Mouse (Mus musculus): ENCODE measurements around the gene 4931417E11Rik. TPM values are rescaled to one million over a fixed set of nuclear protein-coding genes. Genes with fewer than 3 reads are reported as not detected.

4931417E11Rik gene
- polyA plus RNA-seq, 1 experiment from 2014 or later: not detected

- Histone ChIP-seq H3K4me3 (ENCODE audit: low read depth, low read length) (no peak overlapping the region), H3K27ac (ENCODE audit: low read length) (no peak overlapping the region), H3K9me3 (ENCODE audit: control insufficient read depth, low read depth, low read length) (no peaks in the 10 kb centered on the region), H3K27me3 (ENCODE audit: control insufficient read depth, insufficient read depth, low read length) (no peaks in the 10 kb centered on the region), H3K4me1 (ENCODE audit: control insufficient read depth, insufficient read depth, low read length) (no peaks in the 10 kb centered on the region), H3K4me2 (replicated peaks; ENCODE audit: low read depth, low read length) (no peak overlapping the region), H3K36me3 (ENCODE audit: control insufficient read depth, insufficient read depth, low read length) (no peaks in the 10 kb centered on the region), H3K9ac (replicated peaks; ENCODE audit: low read depth, low read length) (no peak overlapping the region)
- WGBS: 32% methylated on average over 3 of the region's 3 CpGs
- ATAC-seq (ENCODE audit: insufficient number of reproducible peaks, insufficient read depth, low FRiP score, low read depth): no peak
Observed at GRCm38 (mm10) chr6:73433912-73434311, 35.6 kb downstream of the 4931417E11Rik start.

- no peak overlapping the region for H3K9ac ChIP-seq (replicated peaks; ENCODE audit: low read depth, low read length)
- H3K4me2 ChIP-seq (replicated peaks; ENCODE audit: low read depth, low read length): no peak overlapping the region
- H3K4me3 ChIP-seq (ENCODE audit: low read depth, low read length): no peak overlapping the region
- 27% methylated on average over 14 of the region's 14 CpGs for WGBS
- no peak for ATAC-seq (ENCODE audit: insufficient number of reproducible peaks, insufficient read depth, low FRiP score, low read depth)
- no peaks in the 10 kb centered on the region for H3K27me3 ChIP-seq (ENCODE audit: control insufficient read depth, insufficient read depth, low read length)
- no peaks in the 10 kb centered on the region for H3K36me3 ChIP-seq (ENCODE audit: control insufficient read depth, insufficient read depth, low read length)
- no peaks in the 10 kb centered on the region for H3K4me1 ChIP-seq (ENCODE audit: control insufficient read depth, insufficient read depth, low read length)
- H3K9me3 ChIP-seq (ENCODE audit: control insufficient read depth, low read depth, low read length): no peaks in the 10 kb centered on the region
- no peak overlapping the region for H3K27ac ChIP-seq (ENCODE audit: low read length)
Observed at GRCm38 (mm10) chr6:73428618-73429336, 40.7 kb downstream of the 4931417E11Rik start.

- H3K9ac ChIP-seq (replicated peaks; ENCODE audit: low read depth, low read length): no peak overlapping the region
- H3K9me3 ChIP-seq (ENCODE audit: control insufficient read depth, low read depth, low read length): no peaks in the 10 kb centered on the region
- H3K27me3 ChIP-seq (ENCODE audit: control insufficient read depth, insufficient read depth, low read length): no peaks in the 10 kb centered on the region
- no peak overlapping the region for H3K4me3 ChIP-seq (ENCODE audit: low read depth, low read length)
- no peak for ATAC-seq (ENCODE audit: insufficient number of reproducible peaks, insufficient read depth, low FRiP score, low read depth)
- H3K27ac ChIP-seq (ENCODE audit: low read length): no peak overlapping the region
- WGBS: 21% methylated on average over 1 of the region's 1 CpGs
- H3K4me1 ChIP-seq (ENCODE audit: control insufficient read depth, insufficient read depth, low read length): no peaks in the 10 kb centered on the region
- H3K4me2 ChIP-seq (replicated peaks; ENCODE audit: low read depth, low read length): no peak overlapping the region
- no peaks in the 10 kb centered on the region for H3K36me3 ChIP-seq (ENCODE audit: control insufficient read depth, insufficient read depth, low read length)
Observed at GRCm38 (mm10) chr6:73427273-73427812, 42.1 kb downstream of the 4931417E11Rik start.

Other genes with a start within 250 kb of the 4931417E11Rik start
- gene Dnah6, start 248.0 kb downstream of the 4931417E11Rik start, polyA plus RNA-seq (2014; fragmentation: Nextera tagmentation; extraction: Ambion mirVana): 0.04 and 0.09 TPM in 2 replicates
- 170 and 179 TPM in 2 replicates for gene Suclg1, start 221.3 kb downstream of the 4931417E11Rik start, polyA plus RNA-seq (2014; fragmentation: Nextera tagmentation; extraction: Ambion mirVana)